Mouse (Mus musculus) neutrophil, adult 59 days (primary cell): Measurements from ENCODE around the gene Snrpd2. TPM values are rescaled to one million over a fixed set of nuclear protein-coding genes. Genes with fewer than 3 reads are reported as not detected.

Experiments
- total RNA-seq, 2 experiments: library from RNA; stranded (reverse); gene quantifications; 1 replicate in 1 of 2; 2 replicates in 1 of 2; pipeline ENCODE4 v1.2.4; 2023

Gene Snrpd2
- total RNA-seq: 10 to 100 TPM; 39.5 to 43.0 TPM

DNA sequence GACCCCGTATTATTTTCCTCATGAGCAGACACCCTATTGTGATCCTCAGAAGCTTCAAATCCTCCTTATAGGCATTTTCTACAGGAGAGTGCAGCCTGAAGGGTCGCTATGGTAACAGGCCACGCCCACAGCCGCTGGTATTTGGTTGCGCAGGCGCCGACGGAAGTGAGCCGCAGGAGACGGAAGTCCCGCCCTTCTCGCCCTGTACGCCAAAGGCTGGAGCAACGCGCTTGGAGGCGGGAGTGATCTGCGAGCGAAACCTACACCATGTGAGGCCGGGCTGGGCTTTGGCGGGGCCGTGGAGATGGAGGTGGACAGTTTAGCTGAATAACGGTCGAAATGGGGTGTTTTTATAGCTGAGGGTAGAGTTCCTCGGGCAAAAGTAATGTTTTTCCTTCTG, at the start of gene Snrpd2:
TSS of gene Snrpd2 (plus strand) at position 97 of the 400 bp plus-strand sequence.

DNA sequence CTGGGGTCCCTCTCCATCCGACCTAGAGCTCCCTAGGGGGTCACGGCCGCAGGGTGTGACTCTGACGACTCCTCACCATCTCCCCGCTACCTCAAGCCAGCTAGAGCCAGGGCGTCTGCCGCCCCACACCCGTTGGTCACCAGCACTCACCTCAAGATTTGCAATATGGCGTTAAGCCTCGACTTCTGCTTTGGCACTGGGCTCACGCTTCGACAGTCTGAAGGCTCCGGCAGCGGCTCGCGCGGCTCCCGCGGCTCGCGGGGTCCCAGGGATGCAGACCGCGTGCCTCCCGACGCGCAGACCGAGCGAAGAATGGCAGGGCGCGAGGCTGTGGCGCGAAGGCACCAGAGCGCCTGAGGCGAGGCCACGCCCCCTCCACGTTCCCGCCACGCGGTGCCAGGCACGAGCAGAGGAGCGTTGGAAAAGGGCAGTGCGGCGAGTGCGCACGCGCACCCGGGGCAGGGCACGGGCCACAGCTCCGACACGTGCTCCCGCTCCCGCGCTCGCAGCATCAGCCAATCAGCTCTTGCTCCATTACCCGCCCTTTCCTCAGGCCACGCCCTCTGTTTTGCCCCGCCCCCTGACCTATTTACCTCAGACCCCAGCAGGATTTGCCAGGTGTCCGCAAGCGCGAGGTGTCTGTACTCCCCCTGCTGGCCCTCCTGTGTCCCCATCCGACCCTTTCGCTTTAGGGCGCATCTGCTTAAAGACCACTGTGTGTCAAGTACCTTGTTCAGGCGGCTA, 31.3 kb upstream of the Snrpd2 start, which contains the start of gene Gm4969:
TSS of gene Gm4969 (minus strand) at position 341 of the 744 bp plus-strand sequence.

DNA sequence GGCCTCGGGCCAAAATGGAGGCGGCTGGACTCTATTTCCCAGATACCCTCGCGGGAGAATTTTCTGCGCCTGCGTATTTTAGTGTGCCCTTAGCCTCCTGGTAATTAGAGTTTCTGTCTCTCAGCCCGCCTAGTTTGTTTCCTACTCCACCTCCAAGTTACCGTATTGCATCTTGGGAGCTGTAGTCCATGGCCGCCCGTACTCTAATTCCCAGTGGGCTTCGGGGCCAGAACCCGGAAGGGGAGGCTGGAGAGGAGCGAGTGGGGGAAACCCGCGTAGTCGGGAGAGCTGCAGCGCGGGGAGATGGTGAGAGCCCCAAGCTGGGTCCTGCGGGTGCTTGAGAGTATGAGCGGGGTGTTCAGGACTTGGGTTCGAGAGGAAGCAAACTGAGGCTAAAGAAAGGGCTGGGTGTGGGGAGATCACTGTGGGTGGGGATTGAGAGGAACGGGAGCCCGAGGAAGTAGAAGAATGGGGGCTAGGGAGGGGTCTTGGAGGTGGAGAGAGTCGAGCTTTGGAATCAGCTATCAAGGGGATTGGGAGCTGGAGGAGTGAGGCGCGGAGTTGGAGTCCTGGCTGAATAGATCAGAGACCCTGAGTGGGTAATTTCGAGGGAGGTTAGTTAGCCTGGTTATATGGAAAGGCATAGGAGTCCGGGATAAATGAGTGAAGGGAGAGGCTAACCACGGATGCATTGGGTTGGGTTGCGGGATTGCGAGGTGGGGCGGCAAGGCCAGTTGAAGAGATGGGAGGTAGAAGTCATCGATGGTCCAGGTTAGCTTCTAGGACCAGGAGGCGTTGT, 29.7 kb upstream of the Snrpd2 start, which contains the start of gene Fbxo46:
TSS of gene Fbxo46 (plus strand) at position 229 of the 799 bp plus-strand sequence.

DNA sequence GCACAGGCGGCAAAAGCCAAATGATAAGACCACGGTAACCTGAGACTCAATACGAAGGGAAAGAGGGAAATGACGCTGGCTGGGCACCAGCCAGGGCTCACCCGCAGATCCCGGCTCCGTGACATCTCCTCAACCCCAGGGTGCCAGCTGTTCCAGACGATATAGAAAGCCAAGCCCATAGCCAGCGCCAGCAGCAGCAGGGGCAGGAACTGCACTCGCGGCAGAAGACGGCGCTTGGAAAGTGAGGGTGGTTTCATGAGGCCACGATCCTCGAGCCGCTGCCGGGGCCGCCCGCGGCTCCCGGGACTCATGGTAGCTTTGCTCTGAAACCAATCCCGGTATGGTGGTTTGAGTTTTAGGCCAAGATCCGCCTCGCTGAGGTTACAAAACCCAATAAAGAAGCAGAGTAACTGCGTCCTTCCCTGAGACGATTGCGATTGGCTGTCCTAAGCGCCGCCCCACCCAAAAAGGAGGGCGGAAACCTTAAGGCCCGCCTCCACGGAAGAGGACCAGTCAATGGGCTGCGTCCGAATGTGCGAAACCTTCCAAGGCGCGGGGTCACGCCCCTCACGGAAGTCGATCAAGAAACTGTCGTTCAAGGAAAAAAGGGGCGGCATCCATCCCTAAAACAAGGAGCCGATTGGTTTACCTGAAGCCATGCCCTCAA, 514 bp upstream of the Snrpd2 start, which contains the start of gene Qpctl:
TSS of gene Qpctl (minus strand) at position 417 of the 667 bp plus-strand sequence.

DNA sequence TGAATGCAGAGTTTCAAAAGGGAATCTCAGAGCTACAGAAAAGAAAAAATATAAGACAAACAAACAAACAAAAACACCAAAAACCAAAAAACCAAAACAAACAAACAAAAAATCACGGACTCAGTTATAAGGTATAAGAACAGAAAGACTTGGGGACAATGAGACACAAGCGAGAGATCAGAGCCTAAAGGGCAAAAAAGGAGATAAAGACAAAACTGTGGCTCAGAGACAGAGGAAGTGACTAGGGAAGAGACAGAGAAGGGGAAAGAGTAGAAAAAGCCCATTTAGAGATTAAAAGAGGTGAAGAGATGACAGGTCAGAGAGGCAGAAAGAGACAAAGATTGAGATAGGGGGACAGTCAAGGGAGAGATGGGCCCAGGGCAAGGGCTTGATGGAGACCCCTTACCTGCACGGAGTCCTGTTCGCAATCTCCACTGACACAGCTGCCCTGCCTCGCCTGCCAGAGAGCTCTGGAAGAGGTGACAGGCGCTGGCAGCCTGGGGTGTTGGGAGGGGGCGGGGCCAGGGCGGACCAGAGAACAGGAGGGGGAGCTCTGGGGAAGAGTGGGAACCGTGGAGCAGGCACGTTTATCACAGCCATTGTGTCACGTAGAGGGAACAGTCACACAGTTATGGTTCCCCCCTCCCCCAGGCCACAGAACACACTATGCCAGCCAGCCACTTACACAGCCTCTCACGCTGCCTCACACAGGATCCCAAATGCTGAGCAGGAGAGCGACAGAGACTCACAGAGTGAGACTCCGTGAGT, 16.3 kb downstream of the Snrpd2 start, which contains the start of gene Gipr:
TSS of gene Gipr (minus strand) at position 472 of the 768 bp plus-strand sequence.

DNA sequence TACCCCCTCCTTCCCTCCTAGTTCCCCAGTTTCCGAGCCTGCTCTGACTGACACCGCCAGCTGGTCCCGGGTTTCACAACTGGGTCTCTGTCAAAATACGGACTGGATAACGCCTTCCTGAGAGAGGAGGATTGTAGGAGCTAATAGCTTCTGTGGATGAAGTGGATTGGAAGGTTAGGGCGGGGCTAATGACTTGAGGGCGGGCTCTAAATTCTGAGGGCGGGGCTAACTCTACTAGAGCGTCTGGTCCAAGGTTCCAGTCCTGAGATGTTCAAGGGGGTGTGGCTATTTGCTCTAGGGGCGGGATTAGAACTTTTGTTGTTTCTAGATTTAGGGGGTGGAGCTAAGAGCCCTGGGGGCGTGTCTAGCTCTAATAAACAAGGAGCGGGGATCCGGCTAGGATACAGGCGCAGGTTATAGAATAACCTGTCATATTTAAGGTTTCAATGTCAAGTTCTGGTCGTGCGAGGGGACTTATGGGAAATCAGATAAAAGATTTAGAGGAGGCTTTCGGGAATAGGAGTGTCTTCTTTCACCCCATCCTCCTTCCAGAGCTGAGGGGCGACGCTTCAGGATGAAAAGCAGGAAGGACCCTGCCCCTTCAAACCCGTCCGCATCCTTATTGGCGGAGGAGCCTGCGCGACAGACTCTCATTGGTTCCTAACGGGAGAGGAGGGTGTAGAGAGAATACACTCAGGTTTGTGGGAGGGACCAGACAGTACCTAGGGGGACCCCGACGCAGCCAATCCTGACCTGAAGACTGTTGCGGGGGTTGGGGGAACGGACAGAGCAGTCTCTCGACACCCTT, 26.4 kb downstream of the Snrpd2 start, which contains the start of gene Eml2:
TSS of gene Eml2 (plus strand) at position 714 of the 808 bp plus-strand sequence.

Other genes starting within 250 kb of the Snrpd2 start
- gene Ccdc61, start 239.3 kb upstream of the Snrpd2 start, total RNA-seq: 10 to 100 TPM; 11.5 to 13.9 TPM
- gene Nova2, start 223.8 kb upstream of the Snrpd2 start, total RNA-seq: under 1 TPM in 1 of 2 experiments, not detected in 1; 0.04 TPM
- gene Nanos2, start 162.3 kb upstream of the Snrpd2 start, total RNA-seq: not detected
- under 1 TPM in 1 of 2 experiments, not detected in 1; 0.33 TPM for gene Mypop, start 158.5 kb upstream of the Snrpd2 start, total RNA-seq
- gene Irf2bp1, start 145.7 kb upstream of the Snrpd2 start, total RNA-seq: 10 to 100 TPM; 15.0 to 15.1 TPM
- not detected for gene Foxa3, start 126.2 kb upstream of the Snrpd2 start, total RNA-seq
- gene Sympk, start 125.3 kb upstream of the Snrpd2 start, total RNA-seq: 10 to 100 TPM; 53.1 to 63.9 TPM
- gene Rsph6a, start 95.0 kb upstream of the Snrpd2 start, total RNA-seq: not detected
- 10 to 100 TPM; 15.0 to 21.7 TPM for gene Dmwd, start 73.5 kb upstream of the Snrpd2 start, total RNA-seq
- gene Dmpk, start 65.9 kb upstream of the Snrpd2 start, total RNA-seq: 10 to 100 TPM in 1 of 2 experiments, 1 to 10 TPM in 1; 9.9 to 10.7 TPM
- under 1 TPM; 0.11 to 0.33 TPM for gene Six5, start 55.1 kb upstream of the Snrpd2 start, total RNA-seq
- not detected for gene Gm4969, start 31.4 kb upstream of the Snrpd2 start, total RNA-seq
- 10 to 100 TPM; 14.9 to 15.0 TPM for gene Fbxo46, start 29.9 kb upstream of the Snrpd2 start, total RNA-seq
- 10 to 100 TPM; 10.0 to 10.4 TPM for gene Qpctl, start 431 bp upstream of the Snrpd2 start, total RNA-seq
- gene Gipr, start 16.4 kb downstream of the Snrpd2 start, total RNA-seq: not detected
- 10 to 100 TPM; 60.2 to 79.8 TPM for gene Eml2, start 26.7 kb downstream of the Snrpd2 start, total RNA-seq
- gene Gpr4, start 62.8 kb downstream of the Snrpd2 start, total RNA-seq: under 1 TPM in 1 of 2 experiments, not detected in 1; 0.13 TPM
- gene Opa3, start 78.6 kb downstream of the Snrpd2 start, total RNA-seq: 10 to 100 TPM; 22.3 to 24.6 TPM
- 100 to 1,000 TPM; 636 to 660 TPM for gene Vasp, start 122.1 kb downstream of the Snrpd2 start, total RNA-seq
- under 1 TPM in 1 of 2 experiments, not detected in 1; 0.49 TPM for gene Ppm1n, start 130.3 kb downstream of the Snrpd2 start, total RNA-seq
- not detected for gene Rtn2, start 132.9 kb downstream of the Snrpd2 start, total RNA-seq
- gene Fosb, start 160.3 kb downstream of the Snrpd2 start, total RNA-seq: 1,000 to 10,000 TPM in 1 of 2 experiments, 100 to 1,000 TPM in 1; 803 to 1,216 TPM
- gene Ercc1, start 195.1 kb downstream of the Snrpd2 start, total RNA-seq: 10 to 100 TPM; 17.0 to 24.4 TPM
- 1 to 10 TPM; 6.7 to 7.1 TPM for gene Cd3eap, start 209.8 kb downstream of the Snrpd2 start, total RNA-seq
- 1 to 10 TPM; 1.7 to 2.0 TPM for gene Ppp1r13l, start 210.0 kb downstream of the Snrpd2 start, total RNA-seq
- 10 to 100 TPM; 15.0 to 20.7 TPM for gene Ercc2, start 232.3 kb downstream of the Snrpd2 start, total RNA-seq